Mouse (Mus musculus) MEL (cell line): ENCODE measurements around the gene Olfml3. TPM values are rescaled to one million over a fixed set of nuclear protein-coding genes. Genes with fewer than 3 reads are reported as not detected.
A peak's percentile ranks its signal among the peaks of the same experiment; 100 is the strongest.

Experiments
- DNase-seq: peaks from one replicate; pipeline ENCODE4 v3.0.0; 2011; ENCODE audit warnings: low read depth, low spot score
- H3K27ac ChIP-seq: 2 replicates; pipeline ENCODE4 v1.5.1; 2012; ENCODE audit warnings: low read depth, mild to moderate bottlenecking, control low read depth, low read length, moderate library complexity; ENCODE audit not compliant: control insufficient read depth
- H3K27me3 ChIP-seq, 2 experiments: fragments of 150-350 bp in 1 of 2; sonication (generic) in 1 of 2; 2 replicates each; pipeline ENCODE4 v1.6.1; 2012; ENCODE audit warnings: low read length in 2 of 2, mild to moderate bottlenecking in 2 of 2, improper control_type of control experiment in 1 of 2, moderate library complexity in 1 of 2; ENCODE audit not compliant: insufficient read depth in 2 of 2, control insufficient read depth in 1 of 2
- H3K36me3 ChIP-seq, 2 experiments: 2 replicates each; pipeline ENCODE4 v1.6.1; 2012 to 2014; ENCODE audit warnings: low read length in 2 of 2, improper control_type of control experiment in 1 of 2, inconsistent platforms in 1 of 2, mild to moderate bottlenecking in 1 of 2; ENCODE audit not compliant: insufficient read depth in 2 of 2, control insufficient read depth in 1 of 2
- H3K4me1 ChIP-seq, 2 experiments: fragments of 150-350 bp in 1 of 2; sonication (generic) in 1 of 2; 2 replicates each; pipeline ENCODE4 v1.6.1; 2012; ENCODE audit warnings: low read length in 2 of 2, improper control_type of control experiment in 1 of 2, mild to moderate bottlenecking in 1 of 2; ENCODE audit not compliant: insufficient read depth in 2 of 2, control insufficient read depth in 1 of 2
- H3K4me3 ChIP-seq, 2 experiments: fragments of 150-350 bp in 1 of 2; sonication (generic) in 1 of 2; 2 replicates each; pipeline ENCODE4 v1.5.1; 2012; ENCODE audit warnings: low read depth in 2 of 2, low read length in 2 of 2, mild to moderate bottlenecking in 2 of 2, moderate library complexity in 2 of 2, control low read depth in 1 of 2, improper control_type of control experiment in 1 of 2; ENCODE audit not compliant: control insufficient read depth in 1 of 2, insufficient read depth in 1 of 2
- H3K79me2 ChIP-seq: 2 replicates; pipeline ENCODE4 v1.6.1; 2012; ENCODE audit warnings: mild to moderate bottlenecking, low read length, moderate library complexity; ENCODE audit not compliant: control insufficient read depth, poor library complexity, insufficient read depth
- H3K9ac ChIP-seq: 2 replicates; pipeline ENCODE4 v1.6.1; 2012; ENCODE audit warnings: low read depth, mild to moderate bottlenecking, control low read depth, low read length, moderate library complexity; ENCODE audit not compliant: control insufficient read depth, poor library complexity, severe bottlenecking
- H3K9me3 ChIP-seq: fragments of 150-350 bp; sonication (generic); replicated peaks from 2 replicates; pipeline ENCODE4 v1.6.1; 2012; ENCODE audit warnings: mild to moderate bottlenecking, low read length, improper control_type of control experiment, moderate library complexity; ENCODE audit not compliant: insufficient read depth
- BHLHE40 ChIP-seq: IDR thresholded peaks from 2 replicates; pipeline ENCODE4 v1.6.1; 2012; ENCODE audit warnings: low read depth, mild to moderate bottlenecking, inconsistent platforms, low read length, improper control_type of control experiment, borderline replicate concordance
- CHD1 ChIP-seq: IDR thresholded peaks from 2 replicates; pipeline ENCODE4 v1.6.1; 2012; ENCODE audit warnings: low read depth, mild to moderate bottlenecking, inconsistent platforms, low read length, improper control_type of control experiment
- CHD2 ChIP-seq: IDR thresholded peaks from 2 replicates; pipeline ENCODE4 v1.6.1; 2011; ENCODE audit warnings: low read length, improper control_type of control experiment
- CTCF ChIP-seq, 3 experiments: IDR thresholded peaks in 2 of 3; conservative IDR thresholded peaks in 1 of 3; 2 replicates each; pipeline ENCODE4 v1.5.1; 2011 to 2012; ENCODE audit warnings: low read length in 3 of 3, low read depth in 2 of 3, mild to moderate bottlenecking in 2 of 3, improper control_type of control experiment in 1 of 3, inconsistent platforms in 1 of 3, mixed read lengths in 1 of 3, moderate library complexity in 1 of 3; ENCODE audit not compliant: control insufficient read depth in 1 of 3, insufficient read depth in 1 of 3, poor library complexity in 1 of 3, severe bottlenecking in 1 of 3
- E2F4 ChIP-seq: IDR thresholded peaks from 2 replicates; pipeline ENCODE4 v1.6.1; 2011; ENCODE audit warnings: low read depth, low read length, improper control_type of control experiment, borderline replicate concordance
- ELF1 ChIP-seq: IDR thresholded peaks from 2 replicates; pipeline ENCODE4 v1.6.1; 2014; ENCODE audit warnings: low read depth, mild to moderate bottlenecking, inconsistent platforms, low read length, improper control_type of control experiment, moderate library complexity
- EP300 ChIP-seq, 2 experiments: IDR thresholded peaks; 2 replicates each; pipeline ENCODE4 v1.6.1; 2011; ENCODE audit warnings: improper control_type of control experiment in 2 of 2, low read length in 2 of 2, low read depth in 1 of 2, mild to moderate bottlenecking in 1 of 2
- ETS1 ChIP-seq: IDR thresholded peaks from 2 replicates; pipeline ENCODE4 v1.6.1; 2012; ENCODE audit warnings: low read depth, mild to moderate bottlenecking, inconsistent platforms, low read length, improper control_type of control experiment, moderate library complexity
- GABPA ChIP-seq: IDR thresholded peaks from 2 replicates; pipeline ENCODE4 v1.6.1; 2012; ENCODE audit warnings: low read depth, mild to moderate bottlenecking, inconsistent platforms, low read length, improper control_type of control experiment, moderate library complexity
- HCFC1 ChIP-seq: IDR thresholded peaks from 2 replicates; pipeline ENCODE4 v1.6.1; 2012; ENCODE audit warnings: low read depth, mild to moderate bottlenecking, inconsistent platforms, low read length, improper control_type of control experiment, moderate library complexity
- JUND ChIP-seq: IDR thresholded peaks from 2 replicates; pipeline ENCODE4 v1.6.1; 2011; ENCODE audit warnings: low read depth, mild to moderate bottlenecking, improper control_type of control experiment, low read length
- KAT2A ChIP-seq: conservative IDR thresholded peaks from 2 replicates; pipeline ENCODE4 v1.6.1; 2012; ENCODE audit warnings: low read depth, low read length, improper control_type of control experiment, inconsistent platforms
- MAFK ChIP-seq: IDR thresholded peaks from 2 replicates; pipeline ENCODE4 v1.6.1; 2011; ENCODE audit warnings: low read depth, mild to moderate bottlenecking, low read length, improper control_type of control experiment, borderline replicate concordance
- MAX ChIP-seq: IDR thresholded peaks from 2 replicates; pipeline ENCODE4 v1.6.1; 2011; ENCODE audit warnings: low read length, improper control_type of control experiment
- MAZ ChIP-seq: IDR thresholded peaks from 2 replicates; pipeline ENCODE4 v1.6.1; 2012; ENCODE audit warnings: low read depth, mild to moderate bottlenecking, inconsistent platforms, low read length, improper control_type of control experiment
- MEF2A ChIP-seq: IDR thresholded peaks from 2 replicates; pipeline ENCODE4 v1.6.1; 2014; ENCODE audit warnings: low read depth, mild to moderate bottlenecking, inconsistent platforms, low read length, improper control_type of control experiment; ENCODE audit not compliant: poor library complexity, insufficient replicate concordance, severe bottlenecking; ENCODE audit errors: extremely low read depth
- MXI1 ChIP-seq: IDR thresholded peaks from 2 replicates; pipeline ENCODE4 v1.6.1; 2011; ENCODE audit warnings: mild to moderate bottlenecking, low read depth, low read length, improper control_type of control experiment
- MYB ChIP-seq: IDR thresholded peaks from 2 replicates; pipeline ENCODE4 v1.6.1; 2011; ENCODE audit warnings: mild to moderate bottlenecking, low read depth, low read length, improper control_type of control experiment
- MYC ChIP-seq: IDR thresholded peaks from 2 replicates; pipeline ENCODE4 v1.6.1; 2011; ENCODE audit warnings: low read depth, mild to moderate bottlenecking, low read length, improper control_type of control experiment, moderate library complexity
- NELFE ChIP-seq: IDR thresholded peaks from 2 replicates; pipeline ENCODE4 v1.6.1; 2011; ENCODE audit warnings: low read depth, low read length, improper control_type of control experiment
- NRF1 ChIP-seq: IDR thresholded peaks from 2 replicates; pipeline ENCODE4 v1.6.1; 2014; ENCODE audit warnings: low read depth, mild to moderate bottlenecking, inconsistent platforms, low read length, improper control_type of control experiment, moderate library complexity; ENCODE audit not compliant: poor library complexity, insufficient read depth, severe bottlenecking
- POLR2A ChIP-seq, 2 experiments: IDR thresholded peaks; 2 replicates each; pipeline ENCODE4 v1.6.1; 2011 to 2012; ENCODE audit warnings: low read length in 2 of 2, mild to moderate bottlenecking in 2 of 2, control low read depth in 1 of 2, improper control_type of control experiment in 1 of 2, low read depth in 1 of 2, moderate library complexity in 1 of 2; ENCODE audit not compliant: control insufficient read depth in 1 of 2, insufficient read depth in 1 of 2, poor library complexity in 1 of 2
- POLR2AphosphoS2 ChIP-seq: IDR thresholded peaks from 2 replicates; pipeline ENCODE4 v1.6.1; 2011; ENCODE audit warnings: low read length, improper control_type of control experiment
- POLR2AphosphoS5 ChIP-seq: IDR thresholded peaks from 2 replicates; pipeline ENCODE4 v1.6.1; 2012; ENCODE audit warnings: low read depth, borderline replicate concordance, mild to moderate bottlenecking, inconsistent platforms, low read length, moderate library complexity, mixed read lengths
- RAD21 ChIP-seq: IDR thresholded peaks from 2 replicates; pipeline ENCODE4 v1.6.1; 2011; ENCODE audit warnings: mild to moderate bottlenecking, low read depth, low read length, improper control_type of control experiment
- RCOR1 ChIP-seq: IDR thresholded peaks from 2 replicates; pipeline ENCODE4 v1.6.1; 2012; ENCODE audit warnings: low read depth, mild to moderate bottlenecking, inconsistent platforms, low read length, improper control_type of control experiment
- SIN3A ChIP-seq: IDR thresholded peaks from 2 replicates; pipeline ENCODE4 v1.6.1; 2012; ENCODE audit warnings: low read length, improper control_type of control experiment, inconsistent platforms
- TAL1 ChIP-seq: IDR thresholded peaks from 2 replicates; pipeline ENCODE4 v1.6.1; 2012; ENCODE audit warnings: mild to moderate bottlenecking, inconsistent platforms, low read length, moderate library complexity, mixed read lengths
- TBP ChIP-seq: IDR thresholded peaks from 2 replicates; pipeline ENCODE4 v1.8.0; 2011; ENCODE audit warnings: low read depth, low read length, improper control_type of control experiment
- TCF12 ChIP-seq: IDR thresholded peaks from 2 replicates; pipeline ENCODE4 v1.6.1; 2014; ENCODE audit warnings: low read depth, mild to moderate bottlenecking, inconsistent platforms, low read length, improper control_type of control experiment, moderate library complexity
- UBTF ChIP-seq: IDR thresholded peaks from 2 replicates; pipeline ENCODE4 v1.6.1; 2012; ENCODE audit warnings: low read depth, mild to moderate bottlenecking, inconsistent platforms, low read length, improper control_type of control experiment, moderate library complexity, borderline replicate concordance; ENCODE audit not compliant: insufficient read depth
- USF1 ChIP-seq: IDR thresholded peaks from 2 replicates; pipeline ENCODE4 v1.6.1; 2014; ENCODE audit warnings: low read depth, mild to moderate bottlenecking, inconsistent platforms, low read length, improper control_type of control experiment, moderate library complexity
- USF2 ChIP-seq, 2 experiments: IDR thresholded peaks; 2 replicates each; pipeline ENCODE4 v1.6.1; 2011 to 2012; ENCODE audit warnings: improper control_type of control experiment in 2 of 2, low read length in 2 of 2, borderline replicate concordance in 1 of 2, inconsistent platforms in 1 of 2, low read depth in 1 of 2, mild to moderate bottlenecking in 1 of 2; ENCODE audit not compliant: insufficient read depth in 1 of 2
- ZC3H11A ChIP-seq: IDR thresholded peaks from 2 replicates; pipeline ENCODE4 v1.6.1; 2012; ENCODE audit warnings: low read depth, mild to moderate bottlenecking, inconsistent platforms, low read length, improper control_type of control experiment
- ZKSCAN1 ChIP-seq: IDR thresholded peaks from 2 replicates; pipeline ENCODE4 v1.6.1; 2012; ENCODE audit warnings: low read depth, mild to moderate bottlenecking, inconsistent platforms, low read length, improper control_type of control experiment, moderate library complexity
- ZMIZ1 ChIP-seq: IDR thresholded peaks from 2 replicates; pipeline ENCODE4 v1.6.1; 2012; ENCODE audit warnings: low read depth, mild to moderate bottlenecking, inconsistent platforms, low read length, improper control_type of control experiment, moderate library complexity
- polyA plus RNA-seq, 2 experiments: library from polyadenylated mRNA; stranded (reverse) in 1 of 2; unstranded in 1 of 2; fragments of >175 nt in 1 of 2; fragments of >200 nt in 1 of 2; gene quantifications; 2 replicates each; pipeline versions ENCODE4 v1.2.1 to v1.2.4; 2012; ENCODE audit warnings: low replicate concordance in 2 of 2, low read depth in 1 of 2; ENCODE audit not compliant: insufficient read length in 2 of 2, insufficient read depth in 1 of 2, missing spikeins in 1 of 2
- total RNA-seq: library from RNA; depleted of rRNA; stranded (reverse); fragments of 300-350 nt; gene quantifications from 2 replicates; pipeline ENCODE4 v1.2.3, GENCODE M21; 2012

Olfml3 gene
- total and polyA plus RNA-seq, 3 experiments, result 0.08 to 0.18 TPM; not detected in 1

DNA sequence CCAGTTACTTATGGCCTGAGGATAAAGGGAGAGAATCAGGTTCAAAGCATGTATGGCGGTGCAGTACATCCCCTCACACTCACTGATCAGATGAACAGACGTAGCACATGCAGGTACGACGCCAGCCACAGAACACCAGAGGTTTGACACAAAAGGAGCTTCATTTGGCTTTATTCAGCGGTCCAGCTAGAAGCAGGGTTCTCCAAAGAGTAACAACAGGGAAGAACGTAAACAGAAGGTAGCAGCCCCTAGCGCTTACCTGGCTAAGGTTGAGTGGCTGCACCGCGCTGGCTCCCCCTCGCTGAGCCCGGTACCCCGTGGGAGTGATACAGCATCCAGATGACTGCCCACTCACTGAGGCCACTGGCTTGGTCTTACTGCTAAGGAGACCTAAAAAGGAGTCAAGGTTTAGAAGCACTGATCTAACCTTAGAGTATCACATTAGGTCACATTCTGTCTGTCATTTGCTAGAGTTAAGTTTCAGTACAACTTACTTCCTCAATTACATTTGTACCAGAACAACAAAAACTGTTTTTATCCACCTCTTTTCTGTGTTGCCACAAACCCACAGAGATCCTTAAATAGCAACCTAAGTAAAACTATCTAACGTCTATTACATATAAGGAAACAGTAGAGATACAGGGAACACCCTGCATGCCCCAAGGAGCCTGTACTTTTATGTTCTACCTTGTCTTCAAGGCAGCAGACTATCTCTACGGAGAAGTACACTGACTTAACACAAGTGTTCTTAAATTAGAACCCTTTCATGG lies 7.4 kb upstream of the Olfml3 start:
- H3K27me3 ChIP-seq, result no peaks in the 10 kb centered on the region
- peak overlapping the region; percentile 24; the same call in 1 of the 2 replicates for H3K27ac ChIP-seq
- peaks cover 10 to 20% of the 10 kb centered on the region in 2 experiments for H3K36me3 ChIP-seq
- no peaks in the 10 kb centered on the region for H3K9me3 ChIP-seq
- no peak overlapping the region for H3K4me3 ChIP-seq
- peak; percentile 72 for DNase-seq
- no peaks in the 10 kb centered on the region for H3K79me2 ChIP-seq
- H3K9ac ChIP-seq, result no peak overlapping the region
- H3K4me1 ChIP-seq, result peaks cover 3 to 8% of the 10 kb centered on the region in 2 experiments; a peak in 3 of 4 replicates
- TF ChIP-seq MAFK (no peak), MYB (peak; percentile 73), JUND (no peak), UBTF (no peak), ZKSCAN1 (no peak), ELF1 (peak; percentile 10; the same call in 1 of the 2 replicates), MXI1 (peak; percentile 43; the same call in 1 of the 2 replicates), RCOR1 (peak; percentile 24), NELFE (no peak), CTCF (IDR thresholded peaks at IDR 0.05 in 2 of 3, conservative IDR thresholded peaks at IDR 0.05 in 1 of 3; ENCODE audit: control insufficient read depth in 1 of 3, insufficient read depth in 1 of 3, low read depth in 2 of 3, low read length in 3 of 3, poor library complexity in 1 of 3, severe bottlenecking in 1 of 3) (no peak), USF1 (no peak), RAD21 (no peak), SIN3A (peak; percentile 76), ZC3H11A (no peak), MEF2A (peak; percentile 98), TAL1 (no peak), BHLHE40 (peak; percentile 21; the same call in 1 of the 2 replicates), TCF12 (peak; percentile 42; the same call in 1 of the 2 replicates), MAZ (no peak), KAT2A (no peak), EP300 (IDR thresholded peaks at IDR 0.05; ENCODE audit: low read depth in 1 of 2, low read length in 2 of 2) (peak; percentile 68 to 79), POLR2AphosphoS5 (no peak), USF2 (IDR thresholded peaks at IDR 0.05; ENCODE audit: borderline replicate concordance in 1 of 2, insufficient read depth in 1 of 2, low read depth in 1 of 2, low read length in 2 of 2) (no peak), POLR2AphosphoS2 (no peak), MAX (no peak), HCFC1 (no peak), NRF1 (no peak), MYC (0 out of 2 replicates have a peak, but pooled peaks have one; percentile 29), POLR2A (IDR thresholded peaks at IDR 0.05; ENCODE audit: control insufficient read depth in 1 of 2, insufficient read depth in 1 of 2, low read depth in 1 of 2, low read length in 2 of 2, poor library complexity in 1 of 2) (no peak), CHD1 (no peak), GABPA (no peak), TBP (no peak), ETS1 (peak; percentile 85), ZMIZ1 (no peak), E2F4 (no peak), CHD2 (no peak)
